Mouse (Mus musculus) heart, postnatal 14 days (tissue): ENCODE data around the gene Pan3. TPM values are rescaled to one million over a fixed set of nuclear protein-coding genes. Genes with fewer than 3 reads are reported as not detected.
A peak's percentile ranks its signal among the peaks of the same experiment; 100 is the strongest.

ENCODE experiments used
- DNase-seq, 2 experiments: peaks; one replicate each; pipeline ENCODE4 v3.0.0; 2021 to 2022
- intact Hi-C: fragments of 180-260 bp; cut with DNase I; formaldehyde crosslinking; loops from one replicate; pipeline ENCODE4 v1.15.1; 2025
- total RNA-seq, 2 experiments: library from RNA; stranded (reverse); gene quantifications; 2 replicates each; pipeline ENCODE4 v1.2.3; 2021

The Pan3 gene
- total RNA-seq, 2 experiments from 2014 or later, result 53.9 to 62.5 TPM

DNA sequence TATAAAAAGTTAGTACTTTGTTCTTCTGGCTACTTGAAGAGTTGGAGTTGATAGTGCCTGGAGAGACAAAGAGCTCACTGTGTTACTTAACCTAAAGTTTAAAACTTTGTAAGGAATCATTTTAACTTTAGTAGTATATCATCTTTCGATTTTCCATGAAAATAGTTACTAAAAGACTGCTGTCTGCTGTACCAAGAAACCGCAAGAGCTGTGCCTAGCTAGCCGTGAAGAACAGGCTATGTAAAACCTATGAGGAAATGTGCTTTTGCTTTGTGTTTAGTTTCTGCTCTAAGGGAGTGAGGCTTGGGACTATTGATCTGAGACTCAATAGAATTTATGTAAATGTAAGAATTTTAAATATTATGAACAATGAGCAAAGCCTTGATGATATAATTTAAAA lies 43.9 kb downstream of the Pan3 start:
- no peak for DNase-seq
- intact Hi-C loops, result no loop called here

DNA sequence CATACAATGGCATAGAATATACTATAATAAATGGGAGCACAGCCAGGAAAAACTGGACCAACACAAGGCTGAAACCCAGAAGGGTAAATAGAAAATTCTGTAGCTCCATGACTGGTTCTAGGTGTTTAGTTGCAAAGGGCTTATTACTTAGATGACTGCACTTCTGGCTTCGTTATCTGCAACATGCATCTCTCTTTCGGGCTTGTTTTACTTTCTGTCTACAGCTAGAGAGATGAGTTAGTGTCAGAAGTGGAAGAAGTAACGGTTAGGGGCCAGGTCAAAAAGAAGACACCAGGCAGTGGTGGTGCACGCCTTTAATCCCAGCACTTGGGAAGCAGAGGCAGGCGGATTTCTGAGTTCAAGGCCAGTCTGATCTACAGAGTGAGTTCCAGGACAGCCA lies 46.1 kb downstream of the Pan3 start:
- intact Hi-C loops, result no loop called here
- DNase-seq, result no peak

DNA sequence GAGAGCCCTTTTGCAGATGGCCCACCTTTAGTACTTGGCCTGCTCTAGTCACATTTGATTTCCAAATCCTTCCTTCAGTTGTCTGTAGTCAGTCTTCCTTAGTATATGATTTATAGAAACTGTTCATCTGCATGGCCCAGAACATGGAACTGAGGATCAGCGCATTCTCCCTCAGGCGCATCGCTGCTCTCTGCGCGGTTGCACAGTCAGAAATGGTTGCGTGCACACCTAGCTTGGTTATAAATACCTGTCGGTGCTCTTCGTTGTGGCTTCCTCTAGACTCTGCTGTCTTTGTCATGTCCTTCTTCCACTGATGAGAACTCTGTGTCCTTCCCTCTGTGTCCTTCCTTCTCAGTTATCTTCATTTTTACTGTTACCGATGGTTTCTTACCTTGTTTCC lies 47.1 kb downstream of the Pan3 start:
- no peak for DNase-seq
- intact Hi-C loops, result no loop called here

DNA sequence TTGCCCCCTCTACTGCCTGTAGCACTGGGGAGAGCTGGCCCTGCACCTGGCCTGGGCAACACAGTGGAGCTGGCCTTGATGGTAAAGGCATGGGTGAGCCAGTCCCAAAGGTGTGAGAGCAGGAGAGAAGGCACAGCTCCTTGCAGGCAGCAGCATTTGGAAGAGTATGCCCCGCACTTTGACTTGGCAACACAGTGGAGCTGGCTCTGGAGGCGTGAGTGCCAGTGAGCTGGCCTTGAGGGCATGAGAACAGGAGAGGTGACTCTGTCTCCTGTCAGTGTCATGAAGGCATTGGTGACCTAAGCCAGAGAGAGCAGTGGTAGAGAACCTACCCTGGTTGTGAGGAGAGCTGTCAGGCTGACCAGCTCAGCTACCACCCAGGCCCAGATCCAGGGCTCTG lies 49.4 kb downstream of the Pan3 start:
- intact Hi-C loops, result no loop called here

DNA sequence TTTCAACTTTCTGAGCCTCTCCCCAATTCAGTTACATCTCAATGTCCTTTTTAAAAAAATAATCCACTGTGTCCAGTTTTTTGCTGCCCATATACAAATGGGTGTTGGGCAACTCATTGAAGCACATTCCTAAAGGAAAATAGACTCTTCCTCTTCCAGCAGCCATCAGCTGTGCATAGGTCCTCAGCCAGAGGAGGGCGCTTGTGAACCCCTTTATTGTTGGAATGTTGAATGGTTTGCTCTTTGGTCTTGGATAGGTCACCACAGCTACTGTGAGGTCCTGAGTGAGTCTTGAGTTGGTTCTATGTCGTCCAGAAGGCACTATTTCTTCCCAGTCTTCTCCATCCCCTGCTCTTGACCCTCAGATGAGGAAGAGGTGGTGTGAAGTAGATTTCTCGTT lies 54.2 kb downstream of the Pan3 start:
- peak in 1 of 2 experiments; percentile 19 for DNase-seq
- intact Hi-C loops, result no loop called here

More for the DNA sequence above, 49.4 kb downstream of the Pan3 start:
- peak in 1 of 2 experiments; percentile 14 for DNase-seq

DNA sequence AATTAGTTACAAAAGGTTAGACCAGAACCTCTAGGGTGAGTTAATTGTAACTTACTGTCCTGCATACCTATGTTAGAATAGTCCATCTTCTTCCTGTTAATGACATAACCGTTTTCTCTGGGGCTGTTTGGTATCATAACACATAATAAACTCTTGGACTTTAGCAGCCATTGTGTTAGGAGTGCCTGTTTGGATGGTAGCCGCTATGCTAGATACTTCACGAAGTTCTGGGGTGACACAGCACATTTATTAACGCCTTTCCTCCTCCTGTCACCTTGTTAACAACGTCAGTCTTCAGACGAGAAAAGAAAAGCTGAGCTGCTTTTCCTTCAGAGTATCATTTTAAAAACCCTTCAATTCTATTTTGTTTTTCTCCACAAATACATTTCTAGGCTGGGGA lies 59.3 kb downstream of the Pan3 start:
- DNase-seq, result no peak
- intact Hi-C loops, result loop anchor here (5.0 kb wide), 1 partner anchor 57 kb away; the partner anchor contains the start of gene Pan3

DNA sequence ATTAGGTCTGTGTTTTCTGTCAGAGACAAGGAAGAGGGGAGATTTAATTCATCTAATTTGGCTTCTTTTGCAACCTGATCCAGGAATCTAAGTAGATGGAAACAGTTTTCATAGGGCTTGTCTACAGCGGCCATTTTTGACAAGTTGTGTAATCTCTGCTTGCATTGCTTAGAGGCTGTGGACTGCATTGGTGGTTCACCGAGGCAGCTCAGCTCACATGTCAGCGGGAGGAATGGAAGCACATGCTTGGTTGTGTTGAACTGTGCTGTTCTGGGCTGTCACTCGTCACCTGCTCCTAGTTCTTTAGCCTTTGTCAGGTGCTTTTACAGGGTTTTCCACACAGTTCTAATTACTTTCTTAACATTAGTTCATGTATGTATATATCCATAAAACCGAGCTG lies 60.9 kb downstream of the Pan3 start:
- intact Hi-C loops, result no loop called here
- no peak for DNase-seq

DNA sequence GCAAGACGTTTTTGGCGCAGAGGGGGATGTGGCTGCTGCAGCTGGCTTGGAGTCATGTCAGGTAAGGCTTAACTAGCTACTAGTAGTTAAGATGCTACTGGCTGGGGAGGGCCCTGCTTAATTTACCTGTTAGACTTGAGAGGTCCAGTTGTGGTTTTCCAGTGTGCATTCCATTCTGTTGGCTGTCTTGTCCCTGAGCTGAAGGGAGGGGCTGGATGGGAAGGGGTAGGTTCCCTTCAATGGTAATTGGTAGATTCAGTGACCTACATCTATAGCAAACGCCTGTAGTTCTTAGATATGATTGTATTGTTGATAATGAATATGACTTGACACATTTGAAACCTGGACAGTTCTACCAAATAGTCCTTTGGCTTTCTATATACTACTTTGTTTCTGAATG lies 62.5 kb downstream of the Pan3 start:
- intact Hi-C loops, result no loop called here
- DNase-seq, result no peak

DNA sequence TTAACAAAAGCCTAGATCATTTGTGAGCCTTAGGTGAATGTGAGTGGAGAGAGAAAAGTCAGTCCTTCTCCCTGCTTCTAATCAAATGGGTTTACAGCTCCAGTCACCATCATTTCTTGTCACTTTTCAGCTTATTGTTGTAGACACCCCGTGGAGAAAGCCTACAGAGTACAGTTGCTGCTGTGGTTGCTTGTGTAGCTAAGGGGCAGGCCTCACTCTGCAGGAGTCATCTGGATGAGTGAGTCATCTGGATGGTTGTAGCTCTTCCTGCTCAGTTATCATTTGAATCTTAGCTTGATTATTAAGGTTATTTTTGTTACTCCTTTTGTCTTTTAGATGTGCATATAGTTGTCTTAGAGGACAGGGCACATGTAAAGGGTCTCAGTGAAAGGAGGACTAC lies 63.2 kb downstream of the Pan3 start:
- intact Hi-C loops, result no loop called here
- no peak for DNase-seq

DNA sequence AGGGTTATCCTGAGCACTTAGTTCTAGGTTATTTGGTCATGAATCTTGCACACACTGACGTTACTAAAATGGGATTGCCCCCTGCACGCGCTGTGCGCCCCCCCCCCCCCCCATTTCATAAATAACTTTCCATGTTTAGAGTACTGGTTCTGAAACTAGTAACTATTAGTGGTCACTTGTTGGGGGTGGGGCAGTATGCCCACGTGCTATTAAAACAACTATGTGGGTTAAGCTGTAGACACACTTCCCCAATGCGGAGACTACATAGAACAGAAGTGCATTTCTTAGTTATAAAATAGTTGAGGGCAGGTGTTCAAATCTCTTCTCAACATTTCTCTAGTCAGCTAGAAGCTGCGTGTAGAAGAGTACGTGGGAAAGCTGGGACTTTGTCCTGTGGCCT lies 63.7 kb downstream of the Pan3 start:
- intact Hi-C loops, result no loop called here
- DNase-seq, result no peak

DNA sequence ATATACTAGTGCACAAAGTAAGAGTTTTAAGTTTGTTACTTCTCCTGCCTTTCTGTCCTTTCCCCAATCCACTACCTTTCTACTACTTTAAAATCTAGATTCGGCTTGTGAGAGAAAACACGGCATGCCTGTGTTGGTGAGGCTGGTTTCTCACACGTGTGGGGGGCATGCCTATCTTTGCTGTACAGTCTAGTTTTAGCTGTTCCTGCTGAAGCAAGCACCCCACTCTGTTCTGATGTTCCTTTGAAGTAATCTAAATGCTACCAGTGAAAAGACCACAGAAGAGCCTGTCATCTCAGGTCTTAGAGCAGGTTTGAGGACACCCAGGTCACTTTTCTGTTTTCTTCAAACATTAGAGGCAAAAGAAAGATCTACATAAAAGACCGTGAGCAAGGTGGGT lies 64.4 kb downstream of the Pan3 start:
- DNase-seq, result no peak
- intact Hi-C loops, result no loop called here

DNA sequence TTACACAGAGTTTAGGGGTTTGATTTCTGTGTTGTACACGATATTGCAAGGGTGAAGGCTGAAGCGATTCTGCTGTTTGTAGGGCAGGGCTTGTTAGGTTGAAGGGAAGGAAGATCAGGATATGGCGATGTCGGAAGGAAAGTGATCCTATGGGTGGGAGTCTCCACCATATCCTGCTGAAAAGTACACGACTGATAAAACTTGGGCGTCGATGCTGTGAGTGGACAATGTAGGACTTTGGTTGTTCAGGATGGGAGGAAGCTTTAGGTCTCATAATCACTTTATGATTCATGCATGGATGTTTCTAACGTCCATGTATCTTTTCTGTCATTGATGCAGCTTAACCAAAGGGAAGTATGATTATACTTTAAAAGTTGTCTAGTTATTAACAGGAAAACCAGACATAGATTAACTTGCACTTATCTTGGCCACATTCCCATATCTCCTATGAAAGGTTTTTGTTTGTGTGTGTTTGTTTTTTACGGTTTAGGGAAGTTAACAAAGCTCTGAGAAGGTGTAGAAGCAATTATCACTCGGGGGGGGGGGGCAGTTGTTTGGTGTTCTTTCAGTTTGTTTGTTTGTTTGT lies 64.9 kb downstream of the Pan3 start:
- intact Hi-C loops, result no loop called here
- DNase-seq, result no peak

DNA sequence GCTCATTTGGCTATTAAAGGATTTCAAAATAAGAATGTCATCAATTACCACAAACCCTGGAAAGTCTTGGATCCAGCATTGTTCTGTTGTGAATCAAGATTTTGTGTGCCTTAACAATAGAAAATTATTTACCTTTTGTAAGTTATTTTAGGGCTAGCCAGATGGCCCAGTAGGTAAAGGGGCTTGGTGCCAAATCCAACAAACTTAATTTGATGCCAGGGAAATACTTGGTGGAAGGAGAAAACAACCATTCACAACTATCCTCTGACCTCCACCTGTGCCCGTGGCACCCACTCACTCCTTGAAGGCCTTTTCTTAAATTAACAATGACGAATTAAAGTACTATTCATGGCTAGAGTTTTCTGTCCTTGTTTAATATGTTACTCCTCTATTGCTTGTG lies 66.0 kb downstream of the Pan3 start:
- intact Hi-C loops, result no loop called here
- no peak for DNase-seq

DNA sequence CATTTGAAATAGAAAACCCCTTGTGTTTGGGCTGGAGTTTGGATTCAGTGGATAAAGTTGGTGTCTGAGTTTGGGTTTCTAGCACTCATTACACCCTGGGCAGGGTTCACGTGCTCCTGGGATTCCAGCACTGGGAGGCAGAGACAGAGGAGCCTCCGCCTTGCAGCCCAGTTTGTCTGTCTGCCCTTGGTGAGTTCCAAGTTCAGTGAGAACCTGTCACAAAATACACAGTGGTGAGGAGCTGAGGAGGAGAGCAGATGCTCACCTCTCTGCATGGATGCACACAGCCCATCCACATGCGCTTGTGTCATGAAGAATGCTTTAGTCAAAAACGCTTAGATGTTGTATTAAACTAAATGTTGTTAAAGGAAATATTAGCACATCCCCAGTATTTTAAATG lies 67.0 kb downstream of the Pan3 start:
- intact Hi-C loops, result no loop called here
- no peak for DNase-seq

DNA sequence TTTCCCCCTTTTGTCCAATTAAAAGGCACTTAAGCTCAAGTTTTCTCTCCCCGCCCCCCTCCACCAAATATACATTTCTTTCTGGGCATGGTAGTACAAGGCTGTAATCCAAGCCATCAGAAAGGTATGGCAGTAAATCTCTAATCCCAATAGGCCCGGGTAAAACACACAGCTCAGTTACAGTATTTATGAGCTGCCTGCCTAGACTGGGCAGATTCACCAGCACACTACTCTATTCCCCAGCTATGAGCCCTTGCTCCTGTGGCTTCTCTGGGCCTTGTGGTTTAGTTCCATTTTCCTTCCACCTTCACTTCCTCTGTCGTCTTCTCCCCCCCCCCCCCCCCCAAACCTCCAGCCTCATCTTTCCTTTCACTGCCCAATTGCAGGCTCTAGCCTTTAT lies 67.8 kb downstream of the Pan3 start:
- intact Hi-C loops, result no loop called here

DNA sequence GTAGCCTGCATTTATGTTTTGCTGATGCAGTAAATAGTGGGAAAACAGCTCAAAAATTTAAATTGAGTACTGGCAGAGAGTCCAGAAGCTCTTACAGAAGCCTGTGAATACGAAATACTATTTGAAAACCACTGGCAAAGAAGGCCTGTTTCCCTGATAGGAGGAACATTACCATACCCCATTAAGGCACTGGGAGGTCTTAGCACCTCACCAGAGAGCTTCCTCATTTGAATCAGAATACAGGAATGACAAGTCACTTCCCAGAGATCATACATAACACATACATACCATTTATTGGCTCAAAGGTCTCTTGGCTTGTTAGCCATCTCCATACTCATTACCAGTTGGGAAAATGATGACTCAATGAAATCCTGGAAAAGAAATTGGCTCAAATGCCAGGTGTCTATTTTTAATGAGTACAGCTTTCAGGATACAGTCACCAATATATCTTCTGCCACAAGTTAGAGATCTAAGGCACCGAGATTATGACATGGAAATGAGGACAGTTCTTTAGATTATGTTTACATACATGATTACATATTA lies 71.6 kb downstream of the Pan3 start:
- no peak for DNase-seq
- intact Hi-C loops, result no loop called here

More for the DNA sequence above, 67.8 kb downstream of the Pan3 start:
- no peak for DNase-seq

DNA sequence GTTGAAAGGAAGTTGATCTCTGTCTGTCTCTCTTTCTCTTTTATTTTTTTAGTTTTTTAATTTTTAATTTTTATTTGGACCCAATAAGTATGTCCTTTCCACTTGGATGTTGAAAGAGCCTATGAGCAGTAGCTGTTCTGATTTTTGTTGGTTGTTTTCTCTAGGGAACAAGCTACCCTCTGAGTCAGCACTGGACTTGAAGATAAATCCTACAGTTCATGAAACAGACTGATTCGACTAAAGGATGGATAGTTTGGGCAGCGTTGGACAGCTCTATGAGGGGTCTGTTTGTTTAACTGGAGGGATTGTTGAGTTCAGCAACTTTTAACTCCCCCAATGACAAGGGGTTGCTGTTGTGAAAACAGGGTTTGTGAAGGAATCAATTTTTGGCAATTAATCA lies 73.0 kb downstream of the Pan3 start:
- DNase-seq, result no peak

DNA sequence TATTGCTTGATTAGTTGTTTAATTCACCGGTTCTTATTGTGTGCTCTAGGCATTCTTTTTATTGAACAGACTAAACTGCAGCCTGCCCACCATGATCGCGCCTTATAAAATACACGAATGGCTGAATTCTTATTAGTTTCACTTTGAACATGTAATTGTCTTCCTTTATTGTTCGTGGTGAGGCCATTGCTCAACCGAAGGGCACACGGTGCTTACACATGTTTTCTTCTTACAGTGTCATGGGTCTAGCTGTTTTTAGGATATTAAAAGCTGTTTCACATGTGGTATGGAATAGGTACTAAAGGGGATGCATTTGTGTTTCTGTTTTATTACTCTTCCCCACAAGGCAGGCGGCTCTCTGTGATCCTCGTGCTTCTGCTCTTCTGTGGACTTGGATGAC lies 81.4 kb downstream of the Pan3 start:
- no peak for DNase-seq
- intact Hi-C loops, result no loop called here

More for the DNA sequence above, 73.0 kb downstream of the Pan3 start:
- intact Hi-C loops, result no loop called here

DNA sequence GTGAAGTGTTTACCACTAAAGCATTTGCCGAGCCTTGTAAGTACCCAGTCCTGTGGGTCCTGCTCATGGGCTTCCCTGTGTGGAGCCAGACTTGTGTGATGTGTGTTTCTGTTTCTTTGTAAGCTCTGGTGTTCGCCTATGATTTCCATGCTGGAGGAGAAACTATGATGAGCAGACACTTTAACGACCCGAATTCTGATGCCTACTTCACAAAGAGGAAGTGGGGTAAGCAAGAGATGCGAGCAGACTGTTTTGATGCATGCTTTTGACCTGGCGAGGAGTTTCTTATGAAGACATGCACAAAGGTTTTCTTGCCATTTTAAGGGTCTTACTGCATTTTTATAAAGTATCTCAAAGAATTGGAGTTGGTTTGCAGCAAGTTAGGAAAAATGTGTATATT lies 97.0 kb downstream of the Pan3 start:
- DNase-seq, result no peak
- intact Hi-C loops, result no loop called here

DNA sequence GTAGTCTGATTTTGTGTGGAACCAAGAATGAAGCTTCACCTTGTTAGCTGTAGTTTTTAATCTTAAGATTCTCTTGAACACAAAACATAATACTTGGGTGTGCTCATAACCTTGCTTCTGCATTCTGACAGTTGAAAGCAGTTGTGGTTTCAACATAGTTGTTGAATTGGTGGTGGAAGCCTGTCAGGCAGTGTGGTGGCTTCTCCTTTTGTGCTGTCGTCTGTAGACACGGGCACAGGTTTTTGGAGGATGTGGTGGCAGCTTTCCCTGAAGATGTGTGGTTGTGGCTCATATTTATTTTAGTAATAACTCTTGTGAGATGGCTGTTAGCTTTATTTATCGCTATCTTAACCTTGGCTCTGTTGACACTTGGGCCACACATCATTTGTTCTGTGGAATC lies 97.8 kb downstream of the Pan3 start:
- DNase-seq, result no peak
- intact Hi-C loops, result no loop called here

DNA sequence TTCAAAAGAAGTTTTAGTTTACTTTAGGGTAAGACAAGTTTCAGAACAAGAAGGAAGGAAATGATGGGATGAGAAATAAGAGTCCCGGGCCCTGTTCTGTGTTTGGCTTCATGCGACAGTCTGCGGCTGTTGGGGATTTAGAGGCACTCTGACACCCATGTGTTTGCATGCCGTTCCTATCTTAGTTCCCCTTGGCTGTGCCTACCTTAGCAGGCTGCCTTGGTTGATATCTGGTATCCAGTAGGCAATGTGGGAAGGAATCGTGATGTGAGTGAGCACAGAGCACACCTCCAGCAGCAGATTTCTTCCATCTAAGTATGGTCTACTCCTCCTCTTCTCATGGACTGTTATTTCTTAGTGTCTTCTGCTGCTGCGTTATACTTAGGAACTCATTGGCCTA lies 102.1 kb downstream of the Pan3 start:
- intact Hi-C loops, result no loop called here
- no peak for DNase-seq

DNA sequence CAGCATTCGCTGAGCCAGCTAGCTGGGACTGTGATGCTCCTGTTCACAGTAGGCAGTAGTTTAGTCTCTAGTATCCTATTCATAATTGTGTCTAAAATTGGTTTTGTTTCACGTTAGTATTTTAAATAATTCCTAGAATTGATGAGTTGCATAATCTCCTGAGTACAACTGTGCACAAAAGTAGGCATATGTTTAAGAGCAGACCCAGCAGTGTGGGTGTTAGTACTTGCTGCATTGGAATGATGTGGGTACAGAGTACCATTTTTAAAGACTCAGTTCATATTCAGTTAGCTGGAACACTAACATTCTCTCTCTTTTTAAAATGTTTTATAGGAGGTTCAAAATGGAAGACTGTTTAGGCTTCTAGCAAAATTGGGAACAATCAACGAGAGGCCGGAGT lies 109.4 kb downstream of the Pan3 start:
- no peak for DNase-seq
- intact Hi-C loops, result no loop called here

DNA sequence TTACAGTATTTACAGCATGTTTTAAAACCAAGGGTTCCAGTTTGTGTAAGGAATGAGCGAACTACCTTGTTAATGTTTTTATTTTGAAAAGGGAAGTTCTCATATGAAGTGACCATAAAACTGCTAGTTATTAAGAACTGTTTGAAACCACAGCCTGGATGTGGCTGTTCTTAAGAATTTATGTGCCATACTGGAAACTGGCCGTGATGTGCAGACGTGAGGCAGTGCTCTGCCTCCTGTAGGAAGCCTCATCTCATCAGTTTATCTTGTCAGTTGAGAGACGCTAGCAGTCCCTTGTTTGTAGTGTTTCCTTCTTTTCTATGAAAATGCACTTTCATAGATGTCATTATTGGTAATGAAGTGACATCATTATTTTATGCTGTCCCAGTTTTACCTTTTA lies 109.9 kb downstream of the Pan3 start:
- intact Hi-C loops, result loop anchor here (5.0 kb wide), 1 partner anchor 108 kb away; the partner anchor contains the start of gene Pan3
- DNase-seq, result no peak
